Mouse (Mus musculus): ENCODE measurements around the gene Srrm4. TPM values are rescaled to one million over a fixed set of nuclear protein-coding genes. Genes with fewer than 3 reads are reported as not detected.

Srrm4 gene
- polyA plus RNA-seq, 1 experiment from 2014 or later: 2.4 TPM

- H3K9ac ChIP-seq (replicated peaks; ENCODE audit: low read depth, low read length): no peak overlapping the region
- H3K4me2 ChIP-seq (replicated peaks; ENCODE audit: low read depth, low read length): no peak overlapping the region
- no peaks in the 10 kb centered on the region for H3K9me3 ChIP-seq (ENCODE audit: control insufficient read depth, low read depth, low read length)
- H3K27me3 ChIP-seq (ENCODE audit: control insufficient read depth, insufficient read depth, low read length): no peaks in the 10 kb centered on the region
- 72% methylated on average over 4 of the region's 4 CpGs for WGBS
- no peak overlapping the region for H3K4me3 ChIP-seq (ENCODE audit: low read depth, low read length)
- H3K4me1 ChIP-seq (ENCODE audit: control insufficient read depth, insufficient read depth, low read length): no peaks in the 10 kb centered on the region
- no peak for ATAC-seq (ENCODE audit: insufficient number of reproducible peaks, insufficient read depth, low FRiP score, low read depth)
- no peak overlapping the region for H3K27ac ChIP-seq (ENCODE audit: low read length)
- H3K36me3 ChIP-seq (ENCODE audit: control insufficient read depth, insufficient read depth, low read length): no peaks in the 10 kb centered on the region
These were observed 79.5 kb downstream of the Srrm4 start for GRCm38 (mm10) chr5:116512135-116512534.

GRCm38 (mm10) chr5:116510229-116510628 is 81.4 kb downstream of the Srrm4 start:
- no peaks in the 10 kb centered on the region for H3K9me3 ChIP-seq (ENCODE audit: control insufficient read depth, low read depth, low read length)
- H3K27ac ChIP-seq (ENCODE audit: low read length): no peak overlapping the region
- ATAC-seq (ENCODE audit: insufficient number of reproducible peaks, insufficient read depth, low FRiP score, low read depth): no peak
- H3K4me2 ChIP-seq (replicated peaks; ENCODE audit: low read depth, low read length): no peak overlapping the region
- no peak overlapping the region for H3K9ac ChIP-seq (replicated peaks; ENCODE audit: low read depth, low read length)
- H3K36me3 ChIP-seq (ENCODE audit: control insufficient read depth, insufficient read depth, low read length): no peaks in the 10 kb centered on the region
- 77% methylated on average over 5 of the region's 5 CpGs for WGBS
- no peaks in the 10 kb centered on the region for H3K4me1 ChIP-seq (ENCODE audit: control insufficient read depth, insufficient read depth, low read length)
- H3K4me3 ChIP-seq (ENCODE audit: low read depth, low read length): no peak overlapping the region
- no peaks in the 10 kb centered on the region for H3K27me3 ChIP-seq (ENCODE audit: control insufficient read depth, insufficient read depth, low read length)

- Histone ChIP-seq H3K9ac (replicated peaks; ENCODE audit: low read depth, low read length) (no peak overlapping the region), H3K9me3 (ENCODE audit: control insufficient read depth, low read depth, low read length) (no peaks in the 10 kb centered on the region), H3K27me3 (ENCODE audit: control insufficient read depth, insufficient read depth, low read length) (no peaks in the 10 kb centered on the region), H3K4me3 (ENCODE audit: low read depth, low read length) (no peak overlapping the region), H3K27ac (ENCODE audit: low read length) (no peak overlapping the region), H3K4me1 (ENCODE audit: control insufficient read depth, insufficient read depth, low read length) (0 out of 2 replicates have a peak, but pooled peaks cover 2% of the 10 kb centered on the region), H3K4me2 (replicated peaks; ENCODE audit: low read depth, low read length) (no peak overlapping the region), H3K36me3 (ENCODE audit: control insufficient read depth, insufficient read depth, low read length) (no peaks in the 10 kb centered on the region)
- ATAC-seq (ENCODE audit: insufficient number of reproducible peaks, insufficient read depth, low FRiP score, low read depth): no peak
- WGBS: 72% methylated on average over 15 of the region's 15 CpGs
These were observed 90.3 kb downstream of the Srrm4 start for GRCm38 (mm10) chr5:116501342-116501741.

- WGBS: 57% methylated on average over 19 of the region's 19 CpGs
- H3K4me2 ChIP-seq (replicated peaks; ENCODE audit: low read depth, low read length): no peak overlapping the region
- 0 out of 2 replicates have a peak, but pooled peaks cover 2% of the 10 kb centered on the region for H3K4me1 ChIP-seq (ENCODE audit: control insufficient read depth, insufficient read depth, low read length)
- no peak for ATAC-seq (ENCODE audit: insufficient number of reproducible peaks, insufficient read depth, low FRiP score, low read depth)
- no peaks in the 10 kb centered on the region for H3K9me3 ChIP-seq (ENCODE audit: control insufficient read depth, low read depth, low read length)
- no peak overlapping the region for H3K4me3 ChIP-seq (ENCODE audit: low read depth, low read length)
- no peaks in the 10 kb centered on the region for H3K27me3 ChIP-seq (ENCODE audit: control insufficient read depth, insufficient read depth, low read length)
- H3K9ac ChIP-seq (replicated peaks; ENCODE audit: low read depth, low read length): no peak overlapping the region
- no peak overlapping the region for H3K27ac ChIP-seq (ENCODE audit: low read length)
- no peaks in the 10 kb centered on the region for H3K36me3 ChIP-seq (ENCODE audit: control insufficient read depth, insufficient read depth, low read length)
These were observed 92.6 kb downstream of the Srrm4 start for GRCm38 (mm10) chr5:116498880-116499640.

GRCm38 (mm10) chr5:116497866-116498265 is 93.8 kb downstream of the Srrm4 start:
- H3K4me3 ChIP-seq (ENCODE audit: low read depth, low read length): no peak overlapping the region
- H3K4me2 ChIP-seq (replicated peaks; ENCODE audit: low read depth, low read length): no peak overlapping the region
- H3K27ac ChIP-seq (ENCODE audit: low read length): no peak overlapping the region
- WGBS: 85% methylated on average over 5 of the region's 5 CpGs
- H3K9ac ChIP-seq (replicated peaks; ENCODE audit: low read depth, low read length): no peak overlapping the region
- H3K9me3 ChIP-seq (ENCODE audit: control insufficient read depth, low read depth, low read length): no peaks in the 10 kb centered on the region
- 0 out of 2 replicates have a peak, but pooled peaks cover 2% of the 10 kb centered on the region for H3K4me1 ChIP-seq (ENCODE audit: control insufficient read depth, insufficient read depth, low read length)
- H3K36me3 ChIP-seq (ENCODE audit: control insufficient read depth, insufficient read depth, low read length): no peaks in the 10 kb centered on the region
- no peak for ATAC-seq (ENCODE audit: insufficient number of reproducible peaks, insufficient read depth, low FRiP score, low read depth)
- no peaks in the 10 kb centered on the region for H3K27me3 ChIP-seq (ENCODE audit: control insufficient read depth, insufficient read depth, low read length)

GRCm38 (mm10) chr5:116497205-116497604 is 94.4 kb downstream of the Srrm4 start:
- Histone ChIP-seq H3K9ac (replicated peaks; ENCODE audit: low read depth, low read length) (no peak overlapping the region), H3K27me3 (ENCODE audit: control insufficient read depth, insufficient read depth, low read length) (no peaks in the 10 kb centered on the region), H3K4me2 (replicated peaks; ENCODE audit: low read depth, low read length) (no peak overlapping the region), H3K4me3 (ENCODE audit: low read depth, low read length) (no peak overlapping the region), H3K27ac (ENCODE audit: low read length) (no peak overlapping the region), H3K36me3 (ENCODE audit: control insufficient read depth, insufficient read depth, low read length) (no peaks in the 10 kb centered on the region), H3K4me1 (ENCODE audit: control insufficient read depth, insufficient read depth, low read length) (0 out of 2 replicates have a peak, but pooled peaks cover 2% of the 10 kb centered on the region), H3K9me3 (ENCODE audit: control insufficient read depth, low read depth, low read length) (no peaks in the 10 kb centered on the region)
- no peak for ATAC-seq (ENCODE audit: insufficient number of reproducible peaks, insufficient read depth, low FRiP score, low read depth)
- 26% methylated on average over 7 of the region's 7 CpGs for WGBS

- H3K9ac ChIP-seq (replicated peaks; ENCODE audit: low read depth, low read length): no peak overlapping the region
- H3K4me1 ChIP-seq (ENCODE audit: control insufficient read depth, insufficient read depth, low read length): 0 out of 2 replicates have a peak, but pooled peaks cover 2% of the 10 kb centered on the region
- H3K4me3 ChIP-seq (ENCODE audit: low read depth, low read length): no peak overlapping the region
- H3K36me3 ChIP-seq (ENCODE audit: control insufficient read depth, insufficient read depth, low read length): no peaks in the 10 kb centered on the region
- no peak overlapping the region for H3K4me2 ChIP-seq (replicated peaks; ENCODE audit: low read depth, low read length)
- H3K27ac ChIP-seq (ENCODE audit: low read length): no peak overlapping the region
- H3K27me3 ChIP-seq (ENCODE audit: control insufficient read depth, insufficient read depth, low read length): no peaks in the 10 kb centered on the region
- no peaks in the 10 kb centered on the region for H3K9me3 ChIP-seq (ENCODE audit: control insufficient read depth, low read depth, low read length)
- no peak for ATAC-seq (ENCODE audit: insufficient number of reproducible peaks, insufficient read depth, low FRiP score, low read depth)
- WGBS: 67% methylated on average over 2 of the region's 2 CpGs
These were observed 94.9 kb downstream of the Srrm4 start for GRCm38 (mm10) chr5:116496717-116497116.

GRCm38 (mm10) chr5:116495466-116495865 is 96.2 kb downstream of the Srrm4 start:
- Histone ChIP-seq H3K9ac (replicated peaks; ENCODE audit: low read depth, low read length) (no peak overlapping the region), H3K36me3 (ENCODE audit: control insufficient read depth, insufficient read depth, low read length) (no peaks in the 10 kb centered on the region), H3K4me2 (replicated peaks; ENCODE audit: low read depth, low read length) (no peak overlapping the region), H3K4me1 (ENCODE audit: control insufficient read depth, insufficient read depth, low read length) (0 out of 2 replicates have a peak, but pooled peaks cover 2% of the 10 kb centered on the region), H3K9me3 (ENCODE audit: control insufficient read depth, low read depth, low read length) (no peaks in the 10 kb centered on the region), H3K27me3 (ENCODE audit: control insufficient read depth, insufficient read depth, low read length) (no peaks in the 10 kb centered on the region), H3K4me3 (ENCODE audit: low read depth, low read length) (no peak overlapping the region), H3K27ac (ENCODE audit: low read length) (no peak overlapping the region)
- WGBS: 63% methylated on average over 9 of the region's 9 CpGs
- no peak for ATAC-seq (ENCODE audit: insufficient number of reproducible peaks, insufficient read depth, low FRiP score, low read depth)

All from stomach, embryonic 14.5 days (tissue).